Mouse (Mus musculus): ENCODE data around the gene Fgfr2. TPM values are rescaled to one million over a fixed set of nuclear protein-coding genes. Genes with fewer than 3 reads are reported as not detected.

Gene Fgfr2
- polyA plus RNA-seq, 1 experiment from 2014 or later: 133 TPM

GRCm38 (mm10) chr7:132964395-132964794 lies 158.8 kb downstream of the Fgfr2 start:
- peaks cover 14% of the 10 kb centered on the region; the same call in 1 of the 2 replicates for H3K36me3 ChIP-seq (ENCODE audit: control insufficient read depth, insufficient read depth, low read length)
- H3K27ac ChIP-seq (ENCODE audit: low read depth, low read length): no peak overlapping the region

GRCm38 (mm10) chr7:132950613-132951012 lies 172.5 kb downstream of the Fgfr2 start:
- Histone ChIP-seq H3K36me3 (ENCODE audit: control insufficient read depth, insufficient read depth, low read length) (no peaks in the 10 kb centered on the region), H3K4me1 (ENCODE audit: control insufficient read depth, insufficient read depth, low read length) (no peaks in the 10 kb centered on the region), H3K9ac (ENCODE audit: low read depth, low read length) (no peak overlapping the region), H3K27ac (ENCODE audit: low read depth, low read length) (no peak overlapping the region), H3K4me2 (replicated peaks; ENCODE audit: low read depth, low read length) (no peak overlapping the region), H3K27me3 (ENCODE audit: control insufficient read depth, insufficient read depth, low read length) (no peaks in the 10 kb centered on the region), H3K9me3 (ENCODE audit: control insufficient read depth, low read length) (no peaks in the 10 kb centered on the region), H3K4me3 (ENCODE audit: low read length) (no peak overlapping the region)
- WGBS: 90% methylated on average over 3 of the region's 3 CpGs
- ATAC-seq (ENCODE audit: low FRiP score, low TSS enrichment): no peak

More at GRCm38 (mm10) chr7:132964395-132964794, 158.8 kb downstream of the Fgfr2 start:
- ATAC-seq (ENCODE audit: low FRiP score, low TSS enrichment): peak; percentile 57; the same call in 1 of the 2 replicates
- Histone ChIP-seq H3K4me1 (ENCODE audit: control insufficient read depth, insufficient read depth, low read length) (0 out of 2 replicates have a peak, but pooled peaks cover 5% of the 10 kb centered on the region), H3K9ac (ENCODE audit: low read depth, low read length) (no peak overlapping the region), H3K4me3 (ENCODE audit: low read length) (no peak overlapping the region), H3K9me3 (ENCODE audit: control insufficient read depth, low read length) (no peaks in the 10 kb centered on the region), H3K27me3 (ENCODE audit: control insufficient read depth, insufficient read depth, low read length) (no peaks in the 10 kb centered on the region), H3K4me2 (replicated peaks; ENCODE audit: low read depth, low read length) (no peak overlapping the region)
- WGBS: 38% methylated on average over 3 of the region's 3 CpGs

GRCm38 (mm10) chr7:132949968-132950367 lies 173.2 kb downstream of the Fgfr2 start:
- Histone ChIP-seq H3K4me3 (ENCODE audit: low read length) (no peak overlapping the region), H3K4me2 (replicated peaks; ENCODE audit: low read depth, low read length) (no peak overlapping the region), H3K9ac (ENCODE audit: low read depth, low read length) (no peak overlapping the region), H3K9me3 (ENCODE audit: control insufficient read depth, low read length) (no peaks in the 10 kb centered on the region), H3K4me1 (ENCODE audit: control insufficient read depth, insufficient read depth, low read length) (no peaks in the 10 kb centered on the region), H3K36me3 (ENCODE audit: control insufficient read depth, insufficient read depth, low read length) (no peaks in the 10 kb centered on the region), H3K27ac (ENCODE audit: low read depth, low read length) (no peak overlapping the region), H3K27me3 (ENCODE audit: control insufficient read depth, insufficient read depth, low read length) (no peaks in the 10 kb centered on the region)
- 90% methylated on average over 4 of the region's 4 CpGs for WGBS
- no peak for ATAC-seq (ENCODE audit: low FRiP score, low TSS enrichment)

- Histone ChIP-seq H3K27me3 (ENCODE audit: control insufficient read depth, insufficient read depth, low read length) (no peaks in the 10 kb centered on the region), H3K27ac (ENCODE audit: low read depth, low read length) (no peak overlapping the region), H3K4me2 (replicated peaks; ENCODE audit: low read depth, low read length) (no peak overlapping the region), H3K4me3 (ENCODE audit: low read length) (no peak overlapping the region), H3K9ac (ENCODE audit: low read depth, low read length) (no peak overlapping the region), H3K36me3 (ENCODE audit: control insufficient read depth, insufficient read depth, low read length) (no peaks in the 10 kb centered on the region), H3K9me3 (ENCODE audit: control insufficient read depth, low read length) (no peaks in the 10 kb centered on the region), H3K4me1 (ENCODE audit: control insufficient read depth, insufficient read depth, low read length) (no peaks in the 10 kb centered on the region)
- ATAC-seq (ENCODE audit: low FRiP score, low TSS enrichment): no peak
- WGBS: 93% methylated on average over 2 of the region's 2 CpGs
Observed at GRCm38 (mm10) chr7:132940569-132940968, 182.6 kb downstream of the Fgfr2 start.

- no peak overlapping the region for H3K27ac ChIP-seq (ENCODE audit: low read depth, low read length)
- H3K4me3 ChIP-seq (ENCODE audit: low read length): no peak overlapping the region
- H3K4me1 ChIP-seq (ENCODE audit: control insufficient read depth, insufficient read depth, low read length): no peaks in the 10 kb centered on the region
- no peak for ATAC-seq (ENCODE audit: low FRiP score, low TSS enrichment)
- no peaks in the 10 kb centered on the region for H3K9me3 ChIP-seq (ENCODE audit: control insufficient read depth, low read length)
- H3K36me3 ChIP-seq (ENCODE audit: control insufficient read depth, insufficient read depth, low read length): no peaks in the 10 kb centered on the region
- no peak overlapping the region for H3K4me2 ChIP-seq (replicated peaks; ENCODE audit: low read depth, low read length)
- 86% methylated on average over 2 of the region's 2 CpGs for WGBS
- no peaks in the 10 kb centered on the region for H3K27me3 ChIP-seq (ENCODE audit: control insufficient read depth, insufficient read depth, low read length)
- H3K9ac ChIP-seq (ENCODE audit: low read depth, low read length): no peak overlapping the region
Observed at GRCm38 (mm10) chr7:132939118-132939517, 184.0 kb downstream of the Fgfr2 start.

- peaks cover 7% of the 10 kb centered on the region for H3K4me1 ChIP-seq (ENCODE audit: control insufficient read depth, insufficient read depth, low read length)
- no peaks in the 10 kb centered on the region for H3K9me3 ChIP-seq (ENCODE audit: control insufficient read depth, low read length)
- no peak overlapping the region for H3K9ac ChIP-seq (ENCODE audit: low read depth, low read length)
- ATAC-seq (ENCODE audit: low FRiP score, low TSS enrichment): no peak
- no peak overlapping the region for H3K4me2 ChIP-seq (replicated peaks; ENCODE audit: low read depth, low read length)
- H3K27me3 ChIP-seq (ENCODE audit: control insufficient read depth, insufficient read depth, low read length): no peaks in the 10 kb centered on the region
- no peak overlapping the region for H3K4me3 ChIP-seq (ENCODE audit: low read length)
- no peaks in the 10 kb centered on the region for H3K36me3 ChIP-seq (ENCODE audit: control insufficient read depth, insufficient read depth, low read length)
- no peak overlapping the region for H3K27ac ChIP-seq (ENCODE audit: low read depth, low read length)
Observed at GRCm38 (mm10) chr7:132934743-132935142, 188.4 kb downstream of the Fgfr2 start.

GRCm38 (mm10) chr7:132933331-132933730 lies 189.8 kb downstream of the Fgfr2 start:
- Histone ChIP-seq H3K4me3 (ENCODE audit: low read length) (no peak overlapping the region), H3K4me2 (replicated peaks; ENCODE audit: low read depth, low read length) (no peak overlapping the region), H3K27me3 (ENCODE audit: control insufficient read depth, insufficient read depth, low read length) (no peaks in the 10 kb centered on the region), H3K9me3 (ENCODE audit: control insufficient read depth, low read length) (no peaks in the 10 kb centered on the region), H3K4me1 (ENCODE audit: control insufficient read depth, insufficient read depth, low read length) (peaks cover 7% of the 10 kb centered on the region), H3K36me3 (ENCODE audit: control insufficient read depth, insufficient read depth, low read length) (no peaks in the 10 kb centered on the region), H3K27ac (ENCODE audit: low read depth, low read length) (no peak overlapping the region), H3K9ac (ENCODE audit: low read depth, low read length) (no peak overlapping the region)
- WGBS: 82% methylated on average over 1 of the region's 1 CpGs
- ATAC-seq (ENCODE audit: low FRiP score, low TSS enrichment): no peak

GRCm38 (mm10) chr7:132931560-132932351 lies 191.4 kb downstream of the Fgfr2 start:
- peak overlapping the region; percentile 95 for H3K27ac ChIP-seq (ENCODE audit: low read depth, low read length)
- H3K9me3 ChIP-seq (ENCODE audit: control insufficient read depth, low read length): no peaks in the 10 kb centered on the region
- H3K4me1 ChIP-seq (ENCODE audit: control insufficient read depth, insufficient read depth, low read length): peaks cover 7% of the 10 kb centered on the region
- peak overlapping the region; percentile 95 for H3K4me3 ChIP-seq (ENCODE audit: low read length)
- peak overlapping the region; percentile 99 for H3K9ac ChIP-seq (ENCODE audit: low read depth, low read length)
- H3K27me3 ChIP-seq (ENCODE audit: control insufficient read depth, insufficient read depth, low read length): no peaks in the 10 kb centered on the region
- H3K4me2 ChIP-seq (replicated peaks; ENCODE audit: low read depth, low read length): peak overlapping the region; percentile 74
- H3K36me3 ChIP-seq (ENCODE audit: control insufficient read depth, insufficient read depth, low read length): no peaks in the 10 kb centered on the region
- WGBS: under 1% methylated on average over 47 of the region's 55 CpGs
- peak; percentile 53; the same call in 1 of the 2 replicates for ATAC-seq (ENCODE audit: low FRiP score, low TSS enrichment)

DNA sequence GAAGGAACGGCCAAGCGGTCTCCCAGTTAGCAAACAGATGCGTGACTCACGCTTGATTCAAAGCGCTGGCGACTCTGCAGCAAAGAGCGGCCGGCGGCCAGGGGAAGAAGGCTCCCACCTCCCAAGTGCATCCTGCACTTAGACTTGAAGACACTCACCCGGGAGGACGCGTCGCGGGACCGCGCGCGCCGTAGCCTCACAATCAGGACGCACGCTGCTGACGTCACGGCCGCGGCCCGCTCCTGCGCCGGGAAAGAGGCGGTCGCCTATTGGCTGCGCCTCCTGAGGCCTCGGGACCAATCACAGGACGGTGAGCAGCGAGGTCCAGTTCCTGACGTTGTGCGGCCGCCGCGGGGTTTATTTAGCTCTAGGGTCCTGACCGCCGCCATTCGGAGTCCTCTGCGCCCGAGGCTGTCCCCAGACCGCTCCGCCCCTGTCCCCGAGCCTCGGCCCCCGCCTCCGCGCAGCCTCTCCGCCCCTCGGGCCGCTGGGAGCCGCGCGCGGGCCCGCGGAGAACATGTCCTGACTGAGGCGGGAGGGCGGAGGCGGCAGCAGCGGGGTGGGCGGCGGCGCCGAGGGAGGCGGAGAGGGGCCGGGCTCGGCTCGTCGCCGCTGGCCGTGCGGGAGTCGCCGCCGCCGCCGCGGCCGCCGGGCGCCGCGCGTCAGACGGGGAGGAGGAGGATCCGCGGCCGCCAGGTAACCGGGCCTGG lies 192.1 kb downstream of the Fgfr2 start, which contains the start of gene Zranb1:
TSS of gene Zranb1 (plus strand) at position 293 of the 710 bp plus-strand sequence.
- peak; percentile 100 for ATAC-seq (ENCODE audit: low FRiP score, low TSS enrichment)
- Histone ChIP-seq H3K36me3 (ENCODE audit: control insufficient read depth, insufficient read depth, low read length) (no peaks in the 10 kb centered on the region), H3K27me3 (ENCODE audit: control insufficient read depth, insufficient read depth, low read length) (no peaks in the 10 kb centered on the region), H3K27ac (ENCODE audit: low read depth, low read length) (peak within 1 kb of the TSS; percentile 95), H3K9ac (ENCODE audit: low read depth, low read length) (peak within 1 kb of the TSS; percentile 99), H3K4me1 (ENCODE audit: control insufficient read depth, insufficient read depth, low read length) (peaks cover 7% of the 10 kb centered on the region), H3K4me2 (replicated peaks; ENCODE audit: low read depth, low read length) (peak within 1 kb of the TSS; percentile 74), H3K9me3 (ENCODE audit: control insufficient read depth, low read length) (no peaks in the 10 kb centered on the region), H3K4me3 (ENCODE audit: low read length) (peak within 1 kb of the TSS; percentile 95)
- WGBS: under 1% methylated on average over 58 of the region's 93 CpGs

All from kidney, embryonic 14.5 days (tissue).